Mouse (Mus musculus): ENCODE results near the gene Trp53. TPM values are rescaled to one million over a fixed set of nuclear protein-coding genes. Genes with fewer than 3 reads are reported as not detected.

Gene Trp53
- total and polyA plus RNA-seq, 3 experiments = 24.9 to 372 (median 107) TPM

- Histone ChIP-seq H3K27me3 (replicated peaks) (no peaks in the 10 kb centered on the region), H3K4me3 (replicated peaks in 1 of 3; ENCODE audit: low read depth in 2 of 3, low read length in 2 of 3, poor library complexity in 1 of 3) (no peak within 1 kb of the TSS), H3K79me2 (replicated peaks; ENCODE audit: control insufficient read depth, extremely low read depth, insufficient read depth, poor library complexity, severe bottlenecking) (no peaks in the 10 kb centered on the region), H3K9me3 (replicated peaks; ENCODE audit: low read length) (no peaks in the 10 kb centered on the region), H3K9ac (ENCODE audit: insufficient read depth, low read depth) (no peak within 1 kb of the TSS), H3K27ac (ENCODE audit: insufficient read depth, low read depth) (no peak within 1 kb of the TSS), H3K4me1 (ENCODE audit: control insufficient read depth in 1 of 2, insufficient read depth in 2 of 2) (no peaks in the 10 kb centered on the region), H3K4me2 (ENCODE audit: insufficient read depth, low read depth, poor library complexity, severe bottlenecking) (no peak within 1 kb of the TSS), H3K36me3 (replicated peaks in 1 of 2; ENCODE audit: control insufficient read depth in 1 of 2, insufficient read depth in 1 of 2, low read length in 1 of 2) (peaks cover 42 to 90% of the 10 kb centered on the region in 2 experiments)
- dilution Hi-C loops (cut with MboI; ENCODE audit: extremely low pct_ligation_motif_present, extremely low pct_unique_long_range_greater_than_20kb, low sequenced_read_pairs) = no loop called here
- in situ Hi-C loops (cut with MboI; ENCODE audit: low pct_ligation_motif_present, low pct_unique_long_range_greater_than_20kb, low sequenced_read_pairs) = no loop called here
- TF ChIP-seq CHD2 (IDR thresholded peaks at IDR 0.05; ENCODE audit: low read length) (no peak), USF1 (IDR thresholded peaks at IDR 0.05; ENCODE audit: low read depth, low read length) (no peak), HCFC1 (IDR thresholded peaks at IDR 0.05; ENCODE audit: low read depth, low read length) (no peak), UBTF (IDR thresholded peaks at IDR 0.05; ENCODE audit: low read depth, low read length) (no peak), MYC (IDR thresholded peaks at IDR 0.05; ENCODE audit: low read depth, low read length) (no peak), RCOR1 (conservative IDR thresholded peaks at IDR 0.05; ENCODE audit: low read depth, low read length) (no peak), ETS1 (conservative IDR thresholded peaks at IDR 0.05; ENCODE audit: low read depth, low read length) (no peak), MAFK (IDR thresholded peaks at IDR 0.05; ENCODE audit: insufficient replicate concordance, low read length) (no peak), SMC3 (IDR thresholded peaks at IDR 0.05; ENCODE audit: low read depth, low read length) (no peak), ELF1 (IDR thresholded peaks at IDR 0.05; ENCODE audit: low read depth, low read length) (no peak), SIN3A (IDR thresholded peaks at IDR 0.05; ENCODE audit: low read length) (no peak), JUND (conservative IDR thresholded peaks at IDR 0.05; ENCODE audit: low read depth, low read length) (no peak), KAT2A (IDR thresholded peaks at IDR 0.05; ENCODE audit: insufficient replicate concordance, low read length) (no peak), PAX5 (IDR thresholded peaks at IDR 0.05; ENCODE audit: low read length) (no peak), TCF12 (IDR thresholded peaks at IDR 0.05; ENCODE audit: low read depth, low read length) (no peak), CTCF (conservative IDR thresholded peaks at IDR 0.05 in 1 of 2, IDR thresholded peaks at IDR 0.05 in 1 of 2; ENCODE audit: low read depth in 2 of 2, low read length in 2 of 2) (no peak), MAX (IDR thresholded peaks at IDR 0.05; ENCODE audit: low read length) (no peak)
- no peak for DNase-seq (ENCODE audit: extremely low read depth)
These were observed 20.1 kb upstream of the Trp53 start, which contains the start of gene Efnb3 for GRCm38 (mm10) chr11:69559851-69560765. TSS of gene Efnb3 (minus strand) at chr11:69560205.

GRCm38 (mm10) chr11:69560896-69561854, 19.0 kb upstream of the Trp53 start:
- dilution Hi-C loops (cut with MboI; ENCODE audit: extremely low pct_ligation_motif_present, extremely low pct_unique_long_range_greater_than_20kb, low sequenced_read_pairs) = no loop called here
- TF ChIP-seq MAFK (IDR thresholded peaks at IDR 0.05; ENCODE audit: insufficient replicate concordance, low read length) (no peak), IRF4 (IDR thresholded peaks at IDR 0.05; ENCODE audit: low read depth, low read length) (no peak), TCF12 (IDR thresholded peaks at IDR 0.05; ENCODE audit: low read depth, low read length) (no peak), MXI1 (IDR thresholded peaks at IDR 0.05; ENCODE audit: low read depth, low read length) (no peak), USF1 (IDR thresholded peaks at IDR 0.05; ENCODE audit: low read depth, low read length) (no peak), CHD1 (IDR thresholded peaks at IDR 0.05; ENCODE audit: low read depth, low read length) (no peak), ZKSCAN1 (IDR thresholded peaks at IDR 0.05; ENCODE audit: borderline replicate concordance, low read depth, low read length) (no peak), NELFE (IDR thresholded peaks at IDR 0.05; ENCODE audit: low read depth, low read length) (no peak), CHD2 (IDR thresholded peaks at IDR 0.05; ENCODE audit: low read length) (no peak), POLR2AphosphoS2 (IDR thresholded peaks at IDR 0.05; ENCODE audit: low read depth, low read length) (no peak), ELF1 (IDR thresholded peaks at IDR 0.05; ENCODE audit: low read depth, low read length) (no peak), E2F4 (IDR thresholded peaks at IDR 0.05; ENCODE audit: insufficient replicate concordance, low read depth, low read length) (no peak), CTCF (conservative IDR thresholded peaks at IDR 0.05 in 1 of 2, IDR thresholded peaks at IDR 0.05 in 1 of 2; ENCODE audit: low read depth in 2 of 2, low read length in 2 of 2) (no peak), MAX (IDR thresholded peaks at IDR 0.05; ENCODE audit: low read length) (no peak), SIN3A (IDR thresholded peaks at IDR 0.05; ENCODE audit: low read length) (no peak), ZMIZ1 (IDR thresholded peaks at IDR 0.05; ENCODE audit: low read depth, low read length) (no peak)
- no peak for DNase-seq (ENCODE audit: extremely low read depth)
- H3K9ac ChIP-seq (ENCODE audit: insufficient read depth, low read depth) = no peak overlapping the region
- no peaks in the 10 kb centered on the region for H3K4me1 ChIP-seq (ENCODE audit: control insufficient read depth in 1 of 2, insufficient read depth in 2 of 2)
- H3K27me3 ChIP-seq (replicated peaks) = no peaks in the 10 kb centered on the region
- H3K79me2 ChIP-seq (replicated peaks; ENCODE audit: control insufficient read depth, extremely low read depth, insufficient read depth, poor library complexity, severe bottlenecking) = no peaks in the 10 kb centered on the region
- H3K27ac ChIP-seq (ENCODE audit: insufficient read depth, low read depth) = no peak overlapping the region
- no peak overlapping the region for H3K4me3 ChIP-seq (replicated peaks in 1 of 3; ENCODE audit: low read depth in 2 of 3, low read length in 2 of 3, poor library complexity in 1 of 3)
- H3K36me3 ChIP-seq (replicated peaks in 1 of 2; ENCODE audit: control insufficient read depth in 1 of 2, insufficient read depth in 1 of 2, low read length in 1 of 2) = peaks cover 51 to 89% of the 10 kb centered on the region in 2 experiments
- in situ Hi-C loops (cut with MboI; ENCODE audit: low pct_ligation_motif_present, low pct_unique_long_range_greater_than_20kb, low sequenced_read_pairs) = no loop called here
- H3K4me2 ChIP-seq (ENCODE audit: insufficient read depth, low read depth, poor library complexity, severe bottlenecking) = no peak overlapping the region
- no peaks in the 10 kb centered on the region for H3K9me3 ChIP-seq (replicated peaks; ENCODE audit: low read length)
